ENCODE assay signal across 23 mouse cellular contexts in genomic region chr2:33652517-33653198, GRCm38 (mm10). TPM values are rescaled to one million over a fixed set of nuclear protein-coding genes. Genes with fewer than 3 reads are reported as not detected.
DNase-seq lines count a peak whose midpoint lies in the region; ATAC-seq and TF ChIP-seq lines count a peak whose summit lies in the region.
"Had no signal": no experiment of that assay in that cellular context is flagged by ENCODE, and none has a peak within 500 bp of the region (broad histone marks: within the 10 kb centered on the region; RNA-seq: fewer than 3 reads in every experiment).

No protein-coding gene starts in this region.

- intact Hi-C loops in heart, adult 2 months (cut with DNase I) = no loop called here

- H3K27me3 ChIP-seq in heart, adult 2 months (ENCODE audit: control insufficient read depth, insufficient read depth, low read length) = 0 out of 2 replicates have a peak, but pooled peaks cover 2% of the 10 kb centered on the region
- peaks cover 43% of the 10 kb centered on the region for H3K27me3 ChIP-seq in heart, embryonic 12.5 days (replicated peaks)
- H3K27me3 ChIP-seq in liver, postnatal 0 days (ENCODE audit: insufficient read depth, low read length) = peaks cover 14% of the 10 kb centered on the region
- peaks cover 38% of the 10 kb centered on the region for H3K27me3 ChIP-seq in E14TG2a.4 (ENCODE audit: insufficient read depth, low read length)

- TF ChIP-seq CTCF in heart, adult 2 months (IDR thresholded peaks at IDR 0.05) = peak; percentile 53
- TF ChIP-seq CTCF in liver, postnatal 0 days (IDR thresholded peaks at IDR 0.05; ENCODE audit: low read depth) = peak; percentile 30; the same call in 1 of the 2 replicates
- TF ChIP-seq CTCF in E14TG2a.4 (conservative IDR thresholded peaks at IDR 0.05; ENCODE audit: low read length) = peak; percentile 41
- TF ChIP-seq CTCF in bone marrow, adult 2 months (IDR thresholded peaks at IDR 0.05; ENCODE audit: control insufficient read depth, insufficient read depth, low read length) = peak; percentile 24; the same call in 1 of the 2 replicates

- no peak overlapping the region for H3K27ac ChIP-seq in heart, adult 2 months
- no peak overlapping the region for H3K27ac ChIP-seq in heart, embryonic 12.5 days (ENCODE audit: poor library complexity, severe bottlenecking)
- no peak overlapping the region for H3K27ac ChIP-seq in liver, postnatal 0 days (ENCODE audit: low read depth)
- H3K27ac ChIP-seq in bone marrow, adult 2 months (ENCODE audit: control insufficient read depth, insufficient read depth, low read depth, low read length, poor library complexity) = no peak overlapping the region
- H3K27ac ChIP-seq: embryonic facial prominence, embryonic 10.5 days; limb, embryonic 15.5 days; macrophage had no signal

- no peaks in the 10 kb centered on the region for H3K79me2 ChIP-seq in heart, adult 2 months (replicated peaks; ENCODE audit: control insufficient read depth, insufficient read depth, low read length)

- DNase-seq in heart, adult 2 months = no peak
- DNase-seq in liver, postnatal 0 days = no peak
- no peak for DNase-seq in liver
- DNase-seq in ovary, postnatal 36 days (ENCODE audit: low spot score) = no peak
- DNase-seq: adrenal gland, postnatal 14 days; B cell, adult 2 months; cerebellum, postnatal 25 days; gastrocnemius, postnatal 14 days; heart, postnatal 4 days; kidney, postnatal 10 days; midbrain, embryonic 14.5 days; right cerebral cortex, postnatal 4 days; thymus, postnatal 14 days had no signal

- 77% methylated on average over 22 of the region's 22 CpGs for WGBS in heart, adult 2 months
- 71% methylated on average over 22 of the region's 22 CpGs for WGBS in heart, embryonic 12.5 days
- WGBS in liver, postnatal 0 days (ENCODE audit: insufficient replicate concordance) = 75% methylated on average over 22 of the region's 22 CpGs
- WGBS in bone marrow, adult 2 months = 74% methylated on average over 22 of the region's 22 CpGs

- no peak overlapping the region for H3K9ac ChIP-seq in heart, adult 2 months (ENCODE audit: low read depth, low read length)
- H3K9ac ChIP-seq in heart, embryonic 12.5 days = no peak overlapping the region
- no peak overlapping the region for H3K9ac ChIP-seq in liver, postnatal 0 days (replicated peaks)
- H3K9ac ChIP-seq: limb, embryonic 15.5 days had no signal

- H3K4me3 ChIP-seq in heart, adult 2 months = no peak overlapping the region
- no peak overlapping the region for H3K4me3 ChIP-seq in heart, embryonic 12.5 days
- no peak overlapping the region for H3K4me3 ChIP-seq in liver, postnatal 0 days (ENCODE audit: low read depth, low read length)
- no peak overlapping the region for H3K4me3 ChIP-seq in E14TG2a.4 (replicated peaks; ENCODE audit: low read length)
- H3K4me3 ChIP-seq in bone marrow, adult 2 months (replicated peaks; ENCODE audit: control insufficient read depth, low read depth, low read length) = no peak overlapping the region
- H3K4me3 ChIP-seq: embryonic facial prominence, embryonic 10.5 days; limb, embryonic 15.5 days had no signal

- H3K4me2 ChIP-seq in heart, embryonic 12.5 days = no peak overlapping the region
- H3K4me2 ChIP-seq in liver, postnatal 0 days (ENCODE audit: low read depth, low read length) = no peak overlapping the region
- H3K4me2 ChIP-seq: heart, embryonic 11.5 days; limb, embryonic 15.5 days had no signal

- ATAC-seq in heart, embryonic 12.5 days (ENCODE audit: insufficient number of reproducible peaks, low FRiP score) = no peak
- ATAC-seq in liver, postnatal 0 days = no peak
- ATAC-seq in erythroblast, adult 5-6 weeks (replicated peaks; ENCODE audit: low FRiP score, poor library complexity, severe bottlenecking) = no peak

- no peaks in the 10 kb centered on the region for H3K36me3 ChIP-seq in heart, adult 2 months (ENCODE audit: control insufficient read depth, insufficient read depth, low read length)
- H3K36me3 ChIP-seq in heart, embryonic 12.5 days = no peaks in the 10 kb centered on the region
- no peaks in the 10 kb centered on the region for H3K36me3 ChIP-seq in liver, postnatal 0 days (replicated peaks; ENCODE audit: insufficient read depth, low read length)
- no peaks in the 10 kb centered on the region for H3K36me3 ChIP-seq in E14TG2a.4 (ENCODE audit: insufficient read depth, low read length)
- H3K36me3 ChIP-seq: embryonic facial prominence, embryonic 10.5 days; G1E; limb, embryonic 15.5 days had no signal

- TF ChIP-seq EP300 in heart, adult 2 months (IDR thresholded peaks at IDR 0.05; ENCODE audit: insufficient read depth, low read depth, low read length) = no peak
- no peak for TF ChIP-seq EP300 in liver, postnatal 0 days (IDR thresholded peaks at IDR 0.05; ENCODE audit: low read depth)

- H3K4me1 ChIP-seq in heart, adult 2 months (ENCODE audit: control insufficient read depth, insufficient read depth, low read length) = no peaks in the 10 kb centered on the region
- H3K4me1 ChIP-seq in heart, embryonic 12.5 days (replicated peaks) = peaks cover 9% of the 10 kb centered on the region
- H3K4me1 ChIP-seq in liver, postnatal 0 days (ENCODE audit: insufficient read depth) = no peaks in the 10 kb centered on the region
- peaks cover 21% of the 10 kb centered on the region for H3K4me1 ChIP-seq in E14TG2a.4 (replicated peaks; ENCODE audit: low read depth, low read length)
- no peaks in the 10 kb centered on the region for H3K4me1 ChIP-seq in bone marrow, adult 2 months (ENCODE audit: control insufficient read depth, insufficient read depth, low read length)

- H3K9me3 ChIP-seq in heart, embryonic 12.5 days (replicated peaks) = no peaks in the 10 kb centered on the region
- H3K9me3 ChIP-seq in liver, postnatal 0 days (ENCODE audit: low read length) = no peaks in the 10 kb centered on the region
- no peaks in the 10 kb centered on the region for H3K9me3 ChIP-seq in E14TG2a.4 (ENCODE audit: low read length)
- H3K9me3 ChIP-seq: embryonic facial prominence, embryonic 10.5 days; G1E; limb, embryonic 15.5 days had no signal

- TF ChIP-seq POLR2A in heart, adult 2 months (IDR thresholded peaks at IDR 0.05; ENCODE audit: insufficient read depth, low read depth, low read length) = no peak
- no peak for TF ChIP-seq POLR2A in bone marrow, adult 2 months (IDR thresholded peaks at IDR 0.05; ENCODE audit: borderline replicate concordance, control insufficient read depth, low read depth, low read length)

RNA-seq across cellular contexts. Expression of gene Lmx1b, which starts 12.3 kb away (rescaled TPM):
- under 1 TPM in 1 of 2 experiments, not detected in 1; 0.18 TPM for total RNA-seq in heart, adult 2 months (2021)
- 0.06 and 0.08 TPM in 2 replicates for polyA plus RNA-seq in heart, adult 2 months (2012; rRNA removed)
- 0.04 and 0.06 TPM in 2 replicates for polyA plus RNA-seq in heart, embryonic 12.5 days (2016; fragmentation: Nextera tagmentation; extraction: Ambion mirVana)
- polyA plus RNA-seq in liver, postnatal 0 days (2015; fragmentation: Nextera tagmentation; extraction: Ambion mirVana) = not detected in 2 replicates
- not detected in 2 replicates for polyA plus RNA-seq in bone marrow, adult 2 months (2011; ENCODE audit: insufficient read depth, insufficient read length, low replicate concordance, missing spikeins)
- total RNA-seq in erythroblast, adult 5-6 weeks (2015; ENCODE audit: low replicate concordance) = not detected in 2 replicates
- not detected in 2 replicates for total RNA-seq in erythroblast, adult 5-6 weeks (2017; ENCODE audit: low replicate concordance)
- total RNA-seq: adrenal gland, postnatal 14 days had no signal
- polyA plus RNA-seq: G1E; intestine, embryonic 14.5 days; macrophage had no signal
